Mouse (Mus musculus) right cerebral cortex, postnatal 14 days (tissue): ENCODE measurements around the gene Gm10024.
"Not testable (repeated sequence)": the region's sequence is repeated elsewhere in the genome, so short reads cannot be mapped to it uniquely, and the experiment has no call there.

Source experiments
- DNase-seq: peaks from one replicate; pipeline ENCODE4 v3.0.0; 2022

Gm10024 gene

GRCm38 (mm10) chr10:77711157-77711556, at the start of gene Gm10024:
Gm10024 (plus strand) TSS chr10:77711457.
- not testable (repeated sequence) for DNase-seq

GRCm38 (mm10) chr10:77663949-77664665, 47.1 kb upstream of the Gm10024 start:
- no peak for DNase-seq

GRCm38 (mm10) chr10:77666342-77666741, 44.9 kb upstream of the Gm10024 start:
- DNase-seq, result no peak

- DNase-seq, result no peak
Observed at GRCm38 (mm10) chr10:77667402-77667801, 43.9 kb upstream of the Gm10024 start.

- no peak for DNase-seq
Observed at GRCm38 (mm10) chr10:77670710-77671109, 40.5 kb upstream of the Gm10024 start.

- no peak for DNase-seq
Observed at GRCm38 (mm10) chr10:77671519-77671918, 39.7 kb upstream of the Gm10024 start.

GRCm38 (mm10) chr10:77673765-77674164, 37.5 kb upstream of the Gm10024 start:
- DNase-seq, result no peak

- no peak for DNase-seq
Observed at GRCm38 (mm10) chr10:77677562-77677961, 33.7 kb upstream of the Gm10024 start.

- no peak for DNase-seq
Observed at GRCm38 (mm10) chr10:77682994-77683393, 28.3 kb upstream of the Gm10024 start.

GRCm38 (mm10) chr10:77684181-77684580, 27.1 kb upstream of the Gm10024 start:
- DNase-seq, result no peak

- DNase-seq, result no peak
Observed at GRCm38 (mm10) chr10:77685895-77686664, 25.2 kb upstream of the Gm10024 start, which contains the start of gene Tspear. Tspear (plus strand) TSS chr10:77686569.

GRCm38 (mm10) chr10:77687021-77687420, 24.2 kb upstream of the Gm10024 start:
- DNase-seq, result no peak

- DNase-seq, result not testable (repeated sequence)
Observed at GRCm38 (mm10) chr10:77690356-77690807, 20.9 kb upstream of the Gm10024 start, which contains the start of gene Gm19402. Gm19402 (minus strand) TSS chr10:77690757.

GRCm38 (mm10) chr10:77697133-77697532, 14.1 kb upstream of the Gm10024 start, which contains the start of gene Gm9508:
Gm9508 (minus strand) TSS chr10:77697233.
- no peak for DNase-seq

GRCm38 (mm10) chr10:77706326-77706725, 4.9 kb upstream of the Gm10024 start, which contains the start of gene Gm10272:
Gm10272 (plus strand) TSS chr10:77706626.
- no peak for DNase-seq

GRCm38 (mm10) chr10:77709831-77710230, 1.4 kb upstream of the Gm10024 start:
- no peak for DNase-seq

- no peak for DNase-seq
Observed at GRCm38 (mm10) chr10:77713734-77714133, 2.5 kb downstream of the Gm10024 start.

- DNase-seq, result no peak
Observed at GRCm38 (mm10) chr10:77715507-77715906, 4.2 kb downstream of the Gm10024 start, which contains the start of gene Gm10142. Gm10142 (plus strand) TSS chr10:77715807.

GRCm38 (mm10) chr10:77720299-77720698, 9.0 kb downstream of the Gm10024 start, which contains the start of gene Krtap12-1:
Krtap12-1 (plus strand) TSS chr10:77720599.
- DNase-seq, result not testable (repeated sequence)

- DNase-seq, result no peak
Observed at GRCm38 (mm10) chr10:77724855-77725254, 13.6 kb downstream of the Gm10024 start.

GRCm38 (mm10) chr10:77726186-77726585, 14.9 kb downstream of the Gm10024 start, which contains the start of gene Gm10100:
Gm10100 (plus strand) TSS chr10:77726486.
- DNase-seq, result no peak

GRCm38 (mm10) chr10:77728280-77728679, 17.0 kb downstream of the Gm10024 start:
- no peak for DNase-seq

- DNase-seq, result no peak
Observed at GRCm38 (mm10) chr10:77729241-77729640, 18.0 kb downstream of the Gm10024 start.
